Mouse (Mus musculus) hindbrain, embryonic 12.5 days (tissue): Measurements from ENCODE around the gene Pard6b. TPM values are rescaled to one million over a fixed set of nuclear protein-coding genes. Genes with fewer than 3 reads are reported as not detected.

Source experiments
- ATAC-seq: fragments of 200-750 bp; cut with Nextera tagmentation; 2 replicates; pipeline ENCODE4 v1.8.0; 2017; ENCODE audit warnings: moderate TSS enrichment; ENCODE audit not compliant: low FRiP score
- H3K27ac ChIP-seq: fragments of 300-500 bp; sonication (generic); 2 replicates; pipeline ENCODE4 v1.5.1; 2016; ENCODE audit warnings: mild to moderate bottlenecking
- H3K27me3 ChIP-seq: fragments of 300-500 bp; sonication (generic); 2 replicates; pipeline ENCODE4 v1.6.1; 2016; ENCODE audit warnings: mild to moderate bottlenecking
- H3K36me3 ChIP-seq: fragments of 300-500 bp; sonication (generic); 2 replicates; pipeline ENCODE4 v1.6.1; 2016; ENCODE audit warnings: mild to moderate bottlenecking
- H3K4me1 ChIP-seq: fragments of 300-500 bp; sonication (generic); 2 replicates; pipeline ENCODE4 v1.6.1; 2016
- H3K4me2 ChIP-seq: fragments of 300-500 bp; sonication (generic); replicated peaks from 2 replicates; pipeline ENCODE4 v1.6.1; 2016; ENCODE audit warnings: mild to moderate bottlenecking
- H3K4me3 ChIP-seq: fragments of 300-500 bp; sonication (generic); 2 replicates; pipeline ENCODE4 v1.5.1; 2016; ENCODE audit warnings: mild to moderate bottlenecking
- H3K9ac ChIP-seq: fragments of 300-500 bp; sonication (generic); 2 replicates; pipeline ENCODE4 v1.6.1; 2016; ENCODE audit warnings: mild to moderate bottlenecking, moderate library complexity
- H3K9me3 ChIP-seq: fragments of 300-500 bp; sonication (generic); replicated peaks from 2 replicates; pipeline ENCODE4 v1.6.1; 2016; ENCODE audit warnings: mild to moderate bottlenecking
- WGBS: fragments of 180-500 bp; shearing (Covaris S2); methylation state at CpG from one replicate; pipeline ENCODE4 v1.1.7; 2016; 5-methylcytosine and 5-hydroxymethylcytosine counted together
- polyA plus RNA-seq: library from polyadenylated mRNA; unstranded; fragments of >200 nt; fragmentation: Nextera tagmentation; extraction: Ambion mirVana; gene quantifications from 2 replicates; pipeline ENCODE4 v1.2.1, GENCODE M21; 2016

The Pard6b gene
- polyA plus RNA-seq, 1 experiment from 2014 or later = 9.6 TPM

DNA sequence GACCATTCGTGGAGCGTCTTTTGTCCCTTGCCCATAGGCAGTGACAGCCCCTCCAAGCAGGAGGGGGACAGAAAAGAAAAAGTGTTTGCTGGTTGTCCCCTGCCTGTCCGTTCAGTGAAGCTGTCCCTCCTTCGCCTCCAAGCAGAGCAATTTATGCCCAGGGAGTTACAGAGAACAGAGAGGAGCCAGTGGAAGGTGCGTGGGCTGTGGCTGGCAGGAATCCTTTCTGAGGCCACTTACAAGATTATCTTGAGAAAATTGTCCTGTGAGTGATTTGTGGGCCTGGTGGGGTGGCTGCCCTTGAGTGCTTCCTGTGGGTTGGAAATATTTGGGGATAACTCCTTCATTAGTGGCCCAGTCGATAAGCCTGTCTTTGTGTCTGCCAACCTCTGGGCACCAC, 42.8 kb downstream of the Pard6b start:
- H3K27me3 ChIP-seq = peaks cover 5% of the 10 kb centered on the region; the same call in 1 of the 2 replicates
- ATAC-seq = no peak
- no peaks in the 10 kb centered on the region for H3K9me3 ChIP-seq
- no peaks in the 10 kb centered on the region for H3K36me3 ChIP-seq
- no peak overlapping the region for H3K27ac ChIP-seq
- H3K4me2 ChIP-seq = no peak overlapping the region
- peaks cover 15% of the 10 kb centered on the region for H3K4me1 ChIP-seq
- WGBS = 89% methylated on average over 6 of the region's 6 CpGs
- H3K4me3 ChIP-seq = no peak overlapping the region
- H3K9ac ChIP-seq = no peak overlapping the region

DNA sequence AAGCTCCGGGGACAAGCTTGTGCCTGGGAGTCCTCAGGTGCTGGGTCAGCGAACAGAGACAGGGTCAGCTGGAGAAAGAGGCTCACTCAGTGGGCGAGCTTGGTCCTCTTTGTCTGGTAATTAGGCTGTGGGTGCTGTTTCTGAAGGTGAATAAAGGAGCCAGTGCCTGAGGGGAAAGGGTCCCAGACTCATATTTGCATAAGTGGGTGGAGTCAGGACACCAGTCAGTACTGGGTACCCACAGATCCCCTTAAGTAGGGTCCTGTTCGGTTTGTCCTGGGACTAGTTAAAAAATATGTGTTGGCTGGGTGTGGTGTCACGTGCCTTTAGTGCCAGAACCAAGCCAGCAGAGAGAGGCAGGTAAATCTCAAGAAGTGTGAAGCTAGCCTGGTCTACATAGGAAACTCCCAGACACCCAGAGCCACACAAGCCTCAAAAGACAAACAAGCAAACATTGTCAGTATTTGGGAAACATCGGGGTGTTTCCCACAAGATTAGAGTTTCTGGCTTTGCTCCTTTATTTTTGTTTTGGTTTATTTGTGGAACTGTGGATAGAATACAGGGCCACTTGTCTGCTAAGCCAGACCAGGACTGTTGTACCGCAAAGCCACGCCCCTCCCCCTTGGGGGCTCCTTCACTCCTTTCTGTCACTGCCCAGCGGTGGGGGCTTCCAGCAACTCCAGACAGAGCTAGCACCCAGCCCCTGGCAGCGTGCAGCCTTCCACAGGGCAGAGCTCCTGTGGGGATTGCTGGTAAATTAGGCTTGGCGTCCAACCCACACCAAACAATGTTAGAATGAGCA, 44.7 kb downstream of the Pard6b start:
- H3K27ac ChIP-seq = no peak overlapping the region
- H3K36me3 ChIP-seq = no peaks in the 10 kb centered on the region
- WGBS = 26% methylated on average over 11 of the region's 11 CpGs
- peaks cover 3% of the 10 kb centered on the region; the same call in 1 of the 2 replicates for H3K27me3 ChIP-seq
- H3K9me3 ChIP-seq = no peaks in the 10 kb centered on the region
- ATAC-seq = no peak
- no peak overlapping the region for H3K9ac ChIP-seq
- H3K4me2 ChIP-seq = no peak overlapping the region
- H3K4me1 ChIP-seq = peaks cover 15% of the 10 kb centered on the region
- no peak overlapping the region for H3K4me3 ChIP-seq

DNA sequence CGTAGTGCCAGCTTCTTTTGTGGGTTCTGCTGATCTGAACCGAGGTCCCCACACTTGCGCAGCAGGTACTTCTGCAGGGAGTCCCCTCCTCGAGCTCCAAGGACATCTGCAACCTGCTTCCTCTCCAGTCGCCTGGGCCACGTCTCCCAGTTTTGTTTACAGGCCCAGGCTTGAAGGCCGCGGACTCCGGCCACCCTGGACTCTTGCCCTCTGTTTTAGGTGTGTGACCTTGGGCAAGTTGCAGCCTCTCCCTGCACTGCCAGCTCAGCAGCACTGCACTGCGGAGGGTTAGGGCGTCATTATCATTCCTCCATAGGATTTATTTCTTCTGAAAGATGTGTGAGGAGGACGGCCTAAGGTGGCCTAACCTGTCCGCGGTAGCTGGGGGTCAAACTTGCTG, 47.0 kb downstream of the Pard6b start:
- ATAC-seq = no peak

DNA sequence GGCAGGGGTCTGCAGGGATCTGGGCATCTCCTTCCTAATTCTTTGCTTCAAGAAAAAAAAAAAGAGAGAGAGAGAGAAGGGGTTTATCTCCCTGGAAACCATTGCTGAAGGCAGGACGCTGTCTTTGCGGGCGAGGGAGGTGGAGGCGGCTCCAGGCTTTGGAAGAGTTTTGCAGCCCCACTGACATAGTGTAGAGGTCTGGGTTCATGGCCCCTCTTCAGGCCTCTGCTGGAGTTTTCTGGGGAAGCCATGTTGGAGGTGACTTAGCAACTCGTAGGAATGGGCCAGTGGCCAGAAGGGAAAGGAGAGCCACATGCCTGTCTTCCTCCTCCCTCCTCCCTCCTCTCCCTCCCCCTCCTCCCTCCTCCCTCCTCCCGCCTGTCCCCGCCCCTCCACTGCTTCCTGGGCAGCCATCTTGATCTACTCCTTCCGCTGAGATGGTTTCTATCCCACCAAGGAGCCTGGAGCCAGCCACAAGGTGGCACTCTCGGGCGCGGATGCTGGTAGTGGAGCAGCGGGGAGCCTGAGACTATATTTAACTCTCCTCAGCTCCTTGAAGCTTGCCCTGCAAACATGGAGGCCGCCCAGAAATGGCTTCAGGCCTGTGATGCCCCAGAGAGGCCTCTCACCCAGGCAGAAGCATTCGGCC, 47.5 kb downstream of the Pard6b start:
- H3K36me3 ChIP-seq = no peaks in the 10 kb centered on the region
- no peak overlapping the region for H3K4me3 ChIP-seq
- no peak overlapping the region for H3K4me2 ChIP-seq
- no peaks in the 10 kb centered on the region for H3K9me3 ChIP-seq
- H3K27me3 ChIP-seq = peaks cover 3% of the 10 kb centered on the region; the same call in 1 of the 2 replicates
- no peak overlapping the region for H3K9ac ChIP-seq
- 31% methylated on average over 12 of the region's 14 CpGs for WGBS
- H3K4me1 ChIP-seq = peaks cover 15% of the 10 kb centered on the region
- no peak overlapping the region for H3K27ac ChIP-seq
- peak; percentile 74 for ATAC-seq

More for the DNA sequence above, 47.0 kb downstream of the Pard6b start:
- 91% methylated on average over 14 of the region's 14 CpGs for WGBS
- Histone ChIP-seq H3K4me3 (no peak overlapping the region), H3K27me3 (peaks cover 3% of the 10 kb centered on the region; the same call in 1 of the 2 replicates), H3K4me1 (peaks cover 15% of the 10 kb centered on the region), H3K36me3 (no peaks in the 10 kb centered on the region), H3K4me2 (no peak overlapping the region), H3K27ac (no peak overlapping the region), H3K9me3 (no peaks in the 10 kb centered on the region), H3K9ac (no peak overlapping the region)

DNA sequence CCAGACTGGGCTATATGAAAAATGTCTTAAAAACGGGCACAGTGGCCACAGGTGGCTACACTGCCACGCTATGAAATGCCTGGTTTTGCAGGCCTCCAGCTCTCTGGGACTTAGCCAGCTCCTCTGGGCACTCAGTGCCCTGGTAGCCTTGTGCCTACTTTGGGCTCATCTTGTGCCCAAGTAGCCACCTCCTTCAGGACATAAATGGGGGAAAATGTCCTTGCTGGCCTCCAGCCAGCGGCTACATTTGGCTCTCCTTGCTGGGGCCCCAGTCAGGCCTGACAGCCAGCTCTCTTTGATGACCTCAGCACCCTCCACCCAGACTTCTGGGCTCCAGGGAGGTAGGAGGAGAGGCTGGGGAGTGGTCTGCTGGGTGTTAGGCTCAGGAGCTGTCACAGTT, 49.2 kb downstream of the Pard6b start:
- ATAC-seq = no peak
- no peaks in the 10 kb centered on the region for H3K9me3 ChIP-seq
- H3K27ac ChIP-seq = no peak overlapping the region
- no peaks in the 10 kb centered on the region for H3K27me3 ChIP-seq
- H3K36me3 ChIP-seq = no peaks in the 10 kb centered on the region
- H3K9ac ChIP-seq = no peak overlapping the region
- no peak overlapping the region for H3K4me3 ChIP-seq
- 93% methylated on average over 3 of the region's 3 CpGs for WGBS
- H3K4me1 ChIP-seq = peaks cover 11% of the 10 kb centered on the region
- no peak overlapping the region for H3K4me2 ChIP-seq

DNA sequence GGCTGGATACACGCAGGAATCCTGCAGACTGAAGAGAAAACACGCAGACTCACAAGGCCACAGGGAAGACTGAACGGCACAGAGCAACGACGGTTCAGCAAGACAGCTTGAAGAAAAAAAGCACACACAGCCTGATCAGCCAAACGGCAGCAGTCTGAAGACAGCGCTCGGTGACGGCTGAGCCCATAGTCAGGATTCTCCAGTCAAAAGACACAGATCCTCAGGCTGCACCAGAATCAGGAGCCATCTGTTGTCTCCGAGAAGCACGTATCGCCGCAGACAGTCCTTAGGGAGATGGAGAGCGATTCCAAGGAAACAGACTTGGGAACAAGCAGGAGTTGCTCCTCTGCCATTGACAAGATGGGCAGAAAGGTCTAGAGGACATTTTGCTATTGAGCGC, 56.4 kb downstream of the Pard6b start:
- Histone ChIP-seq H3K27ac (0 out of 2 replicates have a peak overlapping the region, but pooled peaks have one; percentile 18), H3K9me3 (no peaks in the 10 kb centered on the region), H3K4me1 (no peaks in the 10 kb centered on the region), H3K4me3 (no peak overlapping the region), H3K4me2 (0 out of 2 replicates have a peak overlapping the region, but pooled peaks have one; percentile 9), H3K9ac (no peak overlapping the region), H3K27me3 (no peaks in the 10 kb centered on the region), H3K36me3 (no peaks in the 10 kb centered on the region)
- ATAC-seq = no peak
- 62% methylated on average over 15 of the region's 15 CpGs for WGBS

DNA sequence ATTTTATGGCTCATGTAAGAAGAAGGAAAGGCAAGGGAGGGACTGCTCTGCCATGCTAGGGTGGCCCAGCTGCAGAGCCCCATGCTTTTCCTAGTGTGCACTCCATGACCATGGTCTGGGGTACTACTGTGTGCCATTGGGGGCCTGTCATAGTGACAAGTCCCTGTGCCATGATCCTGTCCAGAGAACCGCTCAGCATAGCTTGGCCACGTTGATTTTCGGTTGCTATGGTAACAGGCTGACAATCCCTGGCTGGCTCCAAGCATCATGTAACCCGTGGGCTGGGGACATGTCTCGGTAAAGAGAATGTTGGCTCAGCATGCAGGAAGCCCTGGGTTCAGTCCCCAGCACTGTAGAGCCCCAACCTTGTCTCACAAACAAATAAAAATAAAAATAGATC, 63.0 kb downstream of the Pard6b start:
- Histone ChIP-seq H3K27me3 (no peaks in the 10 kb centered on the region), H3K9ac (no peak overlapping the region), H3K4me1 (peaks cover 14% of the 10 kb centered on the region), H3K9me3 (no peaks in the 10 kb centered on the region), H3K27ac (no peak overlapping the region), H3K36me3 (no peaks in the 10 kb centered on the region), H3K4me3 (no peak overlapping the region), H3K4me2 (no peak overlapping the region)
- ATAC-seq = no peak
- 37% methylated on average over 5 of the region's 5 CpGs for WGBS

DNA sequence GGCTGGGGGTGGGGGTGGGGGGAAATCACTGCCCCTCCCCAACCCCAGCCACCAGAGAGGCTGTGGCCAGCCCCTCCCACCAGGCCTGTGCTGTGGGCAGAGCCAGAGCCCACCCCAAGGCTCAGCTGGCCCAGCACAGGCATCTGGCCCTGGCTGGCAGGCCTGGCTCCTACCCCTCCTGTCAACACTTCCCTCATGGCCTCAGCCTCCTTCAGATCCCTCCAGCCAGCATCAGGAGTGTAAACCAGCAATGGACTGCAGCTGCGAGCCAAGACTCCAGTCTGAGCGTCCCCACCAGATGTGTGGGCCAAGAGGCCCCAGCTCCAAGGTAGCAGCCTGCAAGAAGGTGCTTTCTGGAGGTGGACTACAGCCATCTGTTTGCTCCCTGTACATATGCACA, 64.6 kb downstream of the Pard6b start:
- H3K27me3 ChIP-seq = no peaks in the 10 kb centered on the region
- WGBS = 82% methylated on average over 2 of the region's 2 CpGs
- H3K27ac ChIP-seq = peak overlapping the region; percentile 24; the same call in 1 of the 2 replicates
- 0 out of 2 replicates have a peak overlapping the region, but pooled peaks have one; percentile 39 for H3K9ac ChIP-seq
- ATAC-seq = no peak
- no peak overlapping the region for H3K4me2 ChIP-seq
- H3K4me3 ChIP-seq = no peak overlapping the region
- H3K4me1 ChIP-seq = peaks cover 14% of the 10 kb centered on the region
- no peaks in the 10 kb centered on the region for H3K36me3 ChIP-seq
- no peaks in the 10 kb centered on the region for H3K9me3 ChIP-seq

DNA sequence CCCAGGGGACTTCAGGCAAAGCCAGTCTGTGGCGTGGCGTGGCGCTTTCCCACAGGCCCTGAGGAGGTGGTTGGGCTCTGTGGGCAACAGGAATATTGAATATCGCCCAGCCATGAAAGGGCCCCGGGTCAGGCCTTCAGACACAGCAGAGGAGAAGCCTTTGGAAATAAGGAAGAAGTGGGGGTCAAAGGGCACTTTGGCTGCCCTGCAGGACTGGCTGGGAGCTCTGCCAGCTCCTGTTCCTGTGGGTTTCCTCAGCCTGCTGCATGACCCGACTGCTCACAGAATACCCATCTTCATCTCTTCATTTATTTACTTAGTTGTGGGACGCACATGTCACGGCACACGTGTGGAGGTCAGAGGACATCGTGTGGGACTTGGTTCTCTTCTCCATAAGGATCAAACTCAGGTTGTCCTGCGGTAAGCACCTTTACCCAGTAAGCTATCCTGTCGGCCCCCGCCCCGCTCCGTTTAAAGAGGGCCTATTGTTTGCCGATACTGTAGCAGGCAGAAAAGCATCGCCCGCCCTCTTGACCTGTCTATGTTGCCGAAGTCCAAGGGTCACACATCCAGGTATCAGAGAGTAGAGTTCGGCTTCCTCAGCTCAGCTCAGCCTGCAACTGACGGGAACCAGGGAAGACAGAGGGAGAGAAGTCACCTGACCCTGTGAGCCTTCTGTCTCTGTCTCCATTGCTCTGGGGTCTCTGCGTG, 67.1 kb downstream of the Pard6b start:
- H3K9me3 ChIP-seq = no peaks in the 10 kb centered on the region
- no peak overlapping the region for H3K9ac ChIP-seq
- H3K4me3 ChIP-seq = no peak overlapping the region
- no peaks in the 10 kb centered on the region for H3K36me3 ChIP-seq
- H3K27me3 ChIP-seq = no peaks in the 10 kb centered on the region
- 64% methylated on average over 22 of the region's 22 CpGs for WGBS
- peaks cover 14% of the 10 kb centered on the region for H3K4me1 ChIP-seq
- ATAC-seq = no peak
- H3K4me2 ChIP-seq = no peak overlapping the region
- no peak overlapping the region for H3K27ac ChIP-seq

DNA sequence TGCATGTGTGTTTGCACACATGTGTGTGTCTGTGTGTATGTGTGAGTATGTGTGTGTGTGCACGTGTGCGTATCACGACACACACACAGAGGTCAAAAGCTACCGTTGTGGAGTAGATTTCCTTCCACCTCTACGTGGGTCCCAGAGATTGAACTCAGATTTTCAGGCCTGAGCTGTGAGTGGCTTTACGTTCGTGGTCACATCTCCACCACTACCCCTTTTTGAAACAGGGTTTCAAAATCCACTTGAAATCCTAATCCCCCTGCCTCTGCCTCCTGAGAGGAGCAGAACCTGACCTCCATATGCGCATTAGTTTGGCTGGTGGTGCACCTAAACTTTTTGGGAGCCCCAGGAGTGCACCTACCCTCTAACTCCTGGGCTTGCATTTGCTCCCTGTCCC, 68.4 kb downstream of the Pard6b start:
- no peak overlapping the region for H3K9ac ChIP-seq
- no peak overlapping the region for H3K4me2 ChIP-seq
- WGBS = 91% methylated on average over 8 of the region's 8 CpGs
- H3K36me3 ChIP-seq = no peaks in the 10 kb centered on the region
- H3K27me3 ChIP-seq = no peaks in the 10 kb centered on the region
- peaks cover 17% of the 10 kb centered on the region for H3K4me1 ChIP-seq
- no peak for ATAC-seq
- no peak overlapping the region for H3K4me3 ChIP-seq
- no peak overlapping the region for H3K27ac ChIP-seq
- no peaks in the 10 kb centered on the region for H3K9me3 ChIP-seq
